Mouse (Mus musculus) lung, adult 2 months (tissue): ENCODE measurements at regions not wholly inside any gene's neighbourhood (a gene's known extent, or its start where the extent isn't known, plus 50 kb on each side); places are given as distances from the start of the nearest gene placed in this dataset.

Experiments
- CTCF ChIP-seq: fragments of 200-500 bp; IDR thresholded peaks from 2 replicates; pipeline ENCODE4 v1.5.1; 2011; ENCODE audit warnings: mild to moderate bottlenecking, low read length, control low read depth; ENCODE audit not compliant: insufficient read depth
- POLR2A ChIP-seq: fragments of 200-500 bp; IDR thresholded peaks from 2 replicates; pipeline ENCODE4 v1.6.1; 2011; ENCODE audit warnings: low read depth, mild to moderate bottlenecking, control low read depth, low read length, borderline replicate concordance; ENCODE audit errors: extremely low read depth

DNA sequence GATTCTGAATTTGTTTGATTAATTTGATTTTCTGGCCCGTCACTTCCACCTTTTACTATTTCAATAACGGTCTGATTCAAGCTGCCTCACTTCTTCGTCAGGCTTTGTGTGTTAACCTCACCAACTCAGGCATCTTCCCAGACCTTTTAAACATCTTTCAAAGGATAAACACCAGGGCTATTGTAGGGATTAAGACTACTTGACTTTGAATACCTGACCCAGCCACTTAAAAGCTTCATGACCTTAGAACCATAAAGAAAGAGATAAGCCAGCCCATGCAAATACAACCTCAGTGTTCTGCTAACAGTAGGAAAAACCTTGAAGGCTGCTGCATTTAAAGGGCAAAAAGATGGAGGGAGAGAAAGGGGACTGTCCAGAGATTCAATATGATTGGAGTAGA lies 386.9 kb upstream of the Castor2 start:
- no peak for TF ChIP-seq POLR2A
- no peak for TF ChIP-seq CTCF
